Mouse (Mus musculus) liver, postnatal 0 days (tissue): ENCODE results near the gene Mta1.

Experiments used
- CTCF ChIP-seq: sonication (generic); IDR thresholded peaks from 2 replicates; pipeline ENCODE4 v1.5.1; 2016; ENCODE audit warnings: antibody characterized with exemption, low read depth
- EP300 ChIP-seq: IDR thresholded peaks from 2 replicates; pipeline ENCODE4 v1.6.1; 2016; ENCODE audit warnings: antibody characterized with exemption, low read depth, mild to moderate bottlenecking

DNA sequence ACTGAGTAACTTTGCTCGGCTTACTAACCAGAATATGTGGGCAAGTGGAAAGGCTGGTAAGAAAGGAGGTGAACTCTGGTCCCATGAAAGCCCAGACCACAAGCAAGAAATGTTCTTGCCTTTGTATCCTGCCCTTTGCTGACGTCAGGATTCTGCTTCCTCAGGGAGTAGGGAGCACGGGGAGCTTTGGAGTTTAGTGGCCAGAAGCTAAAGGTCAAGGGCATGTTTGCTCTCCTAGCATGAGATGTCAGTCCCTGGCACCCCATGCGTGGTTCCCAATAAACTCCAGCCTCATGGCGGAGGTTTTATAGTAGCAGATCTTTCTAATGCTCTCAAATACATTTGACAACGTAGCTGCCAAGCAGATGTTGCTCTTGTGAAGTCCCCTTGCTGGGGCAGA, 26.3 kb upstream of the Mta1 start:
- no peak for TF ChIP-seq CTCF
- TF ChIP-seq EP300: no peak
